Mouse (Mus musculus) ES-Bruce4 (cell line): Measurements from ENCODE around the gene Mgarp.

Experiments
- CTCF ChIP-seq: IDR thresholded peaks from one replicate; pipeline ENCODE4 v1.8.1; 2011; ENCODE audit warnings: low read depth, low read length
- EP300 ChIP-seq: IDR thresholded peaks from 2 replicates; pipeline ENCODE4 v1.6.1; 2011; ENCODE audit warnings: low read depth, low read length; ENCODE audit not compliant: insufficient read depth
- POLR2A ChIP-seq: IDR thresholded peaks from one replicate; pipeline ENCODE4 v1.8.1; 2011; ENCODE audit warnings: low read length; ENCODE audit not compliant: insufficient read depth

- no peak for TF ChIP-seq CTCF
- TF ChIP-seq EP300 = no peak
- TF ChIP-seq POLR2A = no peak
These were observed 4.9 kb downstream of the Mgarp start for GRCm38 (mm10) chr3:51391591-51391990.
